Mouse (Mus musculus): ENCODE data around the gene Sgms2.
A peak's percentile ranks its signal among the peaks of the same experiment; 100 is the strongest.

The Sgms2 gene

DNA sequence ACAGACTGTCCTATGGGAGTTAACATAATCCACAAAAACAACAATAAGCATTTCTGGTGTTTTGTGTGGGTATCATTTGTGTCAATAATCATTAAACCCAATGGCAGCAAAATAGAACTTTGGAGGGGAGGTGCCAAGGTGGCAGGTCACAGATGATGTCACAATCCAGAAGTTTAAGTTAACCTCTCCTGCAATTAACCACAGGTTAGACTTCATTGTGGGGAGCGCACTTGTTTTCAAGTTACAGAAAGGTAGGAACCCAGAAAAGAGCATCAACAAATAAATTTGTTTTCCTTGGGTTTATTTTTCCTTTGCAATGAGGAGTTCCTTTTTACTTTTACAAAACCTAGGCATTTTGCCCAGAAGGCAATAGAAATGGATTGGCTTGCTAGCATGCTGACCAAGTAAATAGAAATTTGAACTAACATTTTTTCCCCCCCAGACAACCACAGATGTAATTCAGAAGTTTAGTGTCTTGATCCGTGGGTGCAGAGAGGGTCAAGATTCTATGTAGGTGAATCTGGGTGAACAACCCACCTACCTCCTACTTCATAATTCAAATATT lies at the start of gene Sgms2:
TSS of gene Sgms2 (minus strand) at position 51 of the 565 bp plus-strand sequence.
- DNase-seq: no peak

DNA sequence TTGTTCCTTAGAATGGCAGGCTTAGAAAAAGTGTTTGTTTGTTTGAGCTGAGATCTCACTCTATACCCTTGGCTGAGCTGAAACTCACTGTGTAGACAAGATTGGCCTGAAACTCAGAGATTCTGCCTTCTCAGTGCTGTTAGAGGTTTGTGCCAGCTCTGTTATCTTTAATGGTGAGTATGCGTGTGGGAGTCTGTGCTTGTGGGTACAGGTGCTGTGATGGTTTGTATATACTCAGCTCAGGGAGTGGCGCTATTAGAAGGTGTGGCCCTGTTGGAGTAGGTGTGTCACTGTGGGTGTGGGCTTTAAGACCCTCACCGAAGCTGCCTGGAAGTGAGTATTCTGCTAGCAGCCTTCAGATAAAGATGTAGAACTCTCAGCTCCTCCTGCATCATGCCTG lies 34.0 kb upstream of the Sgms2 start:
- no peak for DNase-seq

DNA sequence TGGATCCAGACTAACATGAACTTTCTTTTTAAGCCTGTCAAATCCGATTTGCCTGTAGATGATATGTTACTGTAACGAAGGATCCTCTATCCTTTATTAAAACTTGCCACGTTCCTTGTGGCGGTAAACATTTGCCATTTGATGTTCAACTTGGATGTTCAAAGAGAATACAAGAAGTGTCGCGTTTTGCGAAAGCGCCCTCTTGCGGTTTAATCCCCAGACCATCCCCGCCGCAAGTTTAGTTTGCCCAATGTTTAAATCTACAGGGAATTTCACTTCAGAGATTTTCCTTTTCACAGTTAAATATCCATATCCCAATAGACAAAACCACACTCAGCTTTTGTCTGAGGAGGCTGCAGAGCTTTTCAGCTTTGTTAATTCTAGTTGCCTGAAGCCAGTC lies 33.6 kb upstream of the Sgms2 start:
- DNase-seq: peak; percentile 58 to 65

DNA sequence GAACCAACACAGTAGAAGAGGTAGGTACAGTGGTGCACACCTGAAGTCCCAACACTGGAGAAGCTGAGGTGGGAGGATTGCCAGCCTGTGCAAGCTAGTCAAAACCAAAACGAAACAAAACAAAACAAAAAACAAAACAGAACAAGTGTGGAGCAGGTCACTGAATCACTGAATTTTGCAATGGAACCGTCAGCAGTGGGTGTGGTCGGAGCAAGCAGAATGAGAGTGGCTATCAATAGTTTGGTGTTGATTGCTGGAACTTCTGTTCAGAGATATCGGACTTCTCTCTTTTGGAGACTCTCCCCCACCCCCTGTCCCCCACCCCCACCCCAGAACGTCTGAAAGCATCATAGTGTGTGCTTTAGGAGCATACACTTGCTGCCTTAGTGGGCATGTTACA lies 33.0 kb upstream of the Sgms2 start:
- no peak for DNase-seq

DNA sequence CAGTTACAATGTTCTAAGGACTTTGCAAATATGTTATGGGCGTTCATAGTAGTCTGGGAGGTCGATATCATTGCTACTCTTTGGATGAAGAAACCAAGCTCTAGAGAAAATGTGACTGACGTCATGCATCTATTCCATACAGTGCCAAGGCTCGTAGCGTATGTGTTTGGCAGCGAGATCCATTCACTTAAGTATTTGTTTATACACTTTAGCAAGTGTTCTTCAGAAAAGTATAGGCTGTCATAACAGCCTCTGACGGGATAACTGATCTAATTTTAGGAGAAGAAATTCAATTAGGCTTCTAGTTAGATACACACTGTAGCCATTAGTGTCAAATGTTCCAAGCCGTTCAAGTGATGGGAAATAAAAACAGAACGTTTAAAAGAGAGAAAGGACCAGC lies 32.5 kb upstream of the Sgms2 start:
- DNase-seq: no peak

DNA sequence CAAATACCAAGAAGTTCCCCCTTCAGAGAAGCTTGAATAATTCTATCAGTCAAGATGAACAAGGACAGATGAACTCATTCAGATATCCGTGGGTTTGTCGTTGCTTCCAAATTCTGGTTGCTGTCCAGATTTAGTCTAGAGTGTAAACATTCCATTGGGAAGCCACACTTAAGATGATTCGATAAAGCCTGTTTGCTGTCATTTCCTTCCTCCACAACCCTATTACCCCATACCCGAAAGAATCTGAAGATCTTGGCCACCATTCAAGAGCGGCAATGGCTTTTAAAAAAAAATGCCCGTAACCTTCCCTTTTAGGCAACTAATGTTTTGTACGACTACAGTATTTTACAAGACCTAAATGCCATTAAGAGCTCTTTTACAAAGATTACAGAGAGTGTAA lies 31.0 kb upstream of the Sgms2 start:
- DNase-seq: no peak

DNA sequence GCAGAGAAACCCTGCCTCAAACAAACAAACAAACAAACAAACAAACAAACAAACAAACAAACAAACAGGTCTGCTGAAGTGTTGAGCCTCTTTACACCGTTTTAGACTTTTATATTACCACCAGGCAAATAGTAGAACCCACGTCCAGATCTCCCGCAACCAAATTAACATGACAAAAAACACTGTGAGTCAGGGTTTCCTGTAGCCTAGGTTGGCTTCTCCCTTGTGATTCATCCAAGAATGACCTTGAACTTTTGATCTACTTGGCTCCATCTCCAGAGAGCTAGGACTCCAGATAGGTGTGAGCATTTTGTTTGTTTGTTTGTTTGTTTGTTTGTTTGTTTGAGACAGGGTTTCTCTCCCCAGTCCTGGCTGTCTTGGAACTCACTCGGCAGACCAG lies 30.0 kb upstream of the Sgms2 start:
- no peak for DNase-seq

DNA sequence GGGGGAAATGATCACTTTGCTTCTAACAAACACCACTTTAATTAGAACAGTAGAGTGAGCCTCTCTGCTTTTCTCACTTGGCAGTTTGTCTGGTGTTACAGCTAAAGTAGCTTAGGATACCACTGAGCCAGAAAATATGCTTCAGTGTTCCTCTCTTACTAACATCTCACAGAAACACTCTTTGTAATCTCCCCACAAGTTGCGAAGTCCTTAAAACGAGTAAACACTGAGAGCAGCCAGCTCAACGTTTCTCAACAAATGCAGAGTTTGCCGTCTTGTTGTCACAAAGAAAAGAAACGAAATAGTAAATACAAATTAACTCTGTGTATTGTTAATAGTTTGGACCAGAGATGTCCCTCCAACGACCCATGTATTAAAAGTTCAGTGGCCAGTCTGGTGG lies 26.5 kb upstream of the Sgms2 start:
- DNase-seq: no peak

DNA sequence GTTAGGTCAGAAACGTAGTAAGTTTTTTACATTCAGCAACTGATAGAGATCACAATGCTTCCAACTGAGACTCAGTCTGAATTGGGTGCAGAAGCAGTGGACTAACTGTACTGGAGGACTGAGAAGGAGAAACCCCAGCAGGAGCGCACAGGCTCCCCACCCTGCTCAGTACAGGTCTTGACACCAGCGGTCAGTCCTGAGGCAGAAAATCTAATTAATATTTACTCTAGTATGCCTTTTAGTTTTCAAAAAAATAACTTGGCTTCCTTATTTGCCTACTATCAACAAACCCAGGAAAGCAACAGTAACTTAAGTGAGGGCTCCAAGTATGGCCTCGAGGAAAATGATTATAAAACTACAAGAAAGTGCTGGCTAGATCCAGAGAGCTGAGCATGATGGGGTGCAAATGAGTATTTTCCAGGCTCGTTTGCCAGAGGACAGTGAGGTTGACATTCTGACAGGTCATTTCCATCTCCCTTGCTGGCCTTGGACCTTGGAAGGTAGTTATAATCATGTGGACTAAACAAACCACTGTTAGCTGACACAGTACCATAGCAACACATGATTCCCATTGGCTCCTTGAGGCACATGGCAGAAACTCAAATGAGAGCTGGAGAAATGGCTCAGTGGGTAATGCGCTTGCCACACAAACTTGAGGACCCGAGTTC lies 25.3 kb upstream of the Sgms2 start:
- DNase-seq: no peak

DNA sequence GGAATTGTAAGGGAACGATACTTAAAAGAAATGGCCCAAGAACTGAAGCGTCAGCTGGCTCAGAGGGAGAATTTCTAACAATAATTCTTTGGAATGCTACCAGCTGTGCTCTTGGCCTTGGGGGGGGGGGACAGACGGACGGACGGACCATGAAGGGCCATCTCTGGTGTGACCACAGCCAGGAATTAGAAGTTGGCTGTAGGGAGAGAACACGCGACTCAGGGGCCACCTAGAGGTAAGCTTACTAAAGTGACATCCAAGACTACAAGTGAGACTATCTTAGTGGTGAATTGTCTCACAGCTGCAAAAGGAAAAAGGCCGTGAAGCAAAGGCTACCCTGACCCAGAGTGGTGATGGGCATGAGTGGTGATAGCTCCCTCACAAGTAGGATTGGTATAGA lies 20.4 kb upstream of the Sgms2 start:
- DNase-seq: no peak

DNA sequence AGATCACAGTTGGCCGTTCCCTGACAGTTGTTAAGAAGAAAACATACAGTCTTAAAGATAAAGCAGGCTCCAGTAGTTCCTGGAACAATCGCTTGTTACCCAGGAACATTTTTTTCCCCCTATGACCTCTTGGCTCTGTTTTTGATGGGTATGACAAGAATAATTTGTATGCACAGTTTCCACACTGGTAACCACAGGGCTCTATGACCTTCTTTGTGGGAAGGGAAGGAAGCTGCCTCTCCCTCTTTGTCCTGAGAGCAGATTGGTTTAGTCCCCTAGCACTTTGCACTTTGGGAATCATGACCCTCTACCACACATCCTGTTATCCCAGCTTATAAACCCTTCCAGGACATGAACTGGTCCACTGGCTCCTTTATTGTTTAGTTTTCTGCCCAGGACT lies 16.8 kb upstream of the Sgms2 start:
- no peak for DNase-seq

DNA sequence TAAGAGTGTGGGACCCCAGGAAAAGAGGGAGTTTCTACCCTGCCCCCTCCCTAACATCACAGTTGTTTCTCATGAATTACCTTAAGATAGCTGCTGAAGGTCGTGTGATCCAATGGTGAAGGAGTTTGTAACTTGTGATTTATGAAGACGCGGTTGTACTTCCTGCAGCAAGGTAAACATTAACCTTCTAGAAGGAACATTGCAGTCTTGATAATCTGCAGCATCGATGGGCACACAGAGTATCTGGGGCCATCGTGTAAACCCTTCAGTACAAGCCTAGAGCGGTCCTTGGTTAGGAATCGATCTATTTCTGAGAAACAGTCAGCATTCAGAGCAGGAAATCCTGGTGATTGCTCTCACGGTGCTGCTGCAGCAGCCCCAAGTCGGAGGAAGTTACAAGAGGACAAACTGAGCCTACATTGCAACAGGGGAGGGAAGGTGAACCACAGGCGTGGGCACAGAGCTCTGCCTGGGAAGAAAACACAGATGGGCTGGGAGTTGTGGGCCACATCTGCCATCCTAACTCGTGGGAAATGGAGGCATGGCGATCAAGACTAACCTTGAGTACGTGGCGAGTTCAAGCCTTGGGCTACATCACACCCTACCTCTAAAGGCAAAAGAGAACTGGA lies 13.5 kb upstream of the Sgms2 start:
- no peak for DNase-seq

DNA sequence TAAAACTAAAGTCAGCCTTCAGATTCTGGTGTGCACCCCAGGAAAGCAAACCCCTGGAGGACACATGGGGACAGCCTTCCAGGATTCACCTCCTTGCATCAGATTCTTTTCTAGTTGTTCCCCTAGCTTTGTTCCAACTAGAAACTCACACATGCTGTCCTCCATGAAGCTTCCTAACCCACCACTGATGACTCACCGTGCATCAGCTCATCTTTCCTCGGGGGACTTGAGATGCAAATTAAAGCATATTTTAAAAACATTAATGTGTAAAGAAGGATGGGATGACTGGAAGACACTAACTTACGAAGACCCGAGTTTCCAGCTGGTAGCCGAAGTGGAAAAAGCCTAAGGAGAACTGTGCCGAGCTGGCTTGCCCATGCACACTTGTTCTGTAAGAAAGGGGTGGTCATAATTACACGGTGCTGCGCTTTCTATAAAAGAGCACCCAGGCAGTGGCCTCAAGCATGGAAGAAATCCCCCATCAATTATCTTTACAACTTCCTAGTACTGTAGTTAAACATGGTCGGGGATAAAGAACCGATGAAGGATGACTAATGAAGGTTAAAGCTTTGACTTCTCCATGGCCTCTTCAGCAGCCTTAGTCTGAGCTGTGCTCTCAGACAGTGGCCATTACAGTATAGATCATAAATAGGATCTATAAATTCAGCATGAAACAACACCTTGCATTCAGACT lies 10.6 kb upstream of the Sgms2 start:
- DNase-seq: no peak

DNA sequence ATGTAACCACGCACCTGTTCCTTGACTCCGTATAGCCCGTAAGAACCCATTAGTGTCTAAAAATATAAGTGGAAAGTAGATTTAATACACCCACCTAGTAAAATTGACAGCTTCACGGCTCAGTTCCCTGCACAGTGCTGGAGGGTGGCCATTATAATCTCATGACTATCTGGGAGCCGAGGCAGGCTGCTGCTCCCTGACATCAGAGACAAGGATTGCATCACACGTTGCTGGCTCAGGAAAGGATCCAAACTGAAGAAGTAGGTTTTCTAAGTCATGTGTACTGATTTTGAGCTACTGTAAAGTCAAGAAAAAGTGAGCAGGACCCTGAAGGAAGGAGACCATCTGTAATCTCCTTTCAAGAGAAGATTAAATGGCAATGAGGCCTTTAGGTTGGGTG lies 8.4 kb upstream of the Sgms2 start:
- DNase-seq: no peak

DNA sequence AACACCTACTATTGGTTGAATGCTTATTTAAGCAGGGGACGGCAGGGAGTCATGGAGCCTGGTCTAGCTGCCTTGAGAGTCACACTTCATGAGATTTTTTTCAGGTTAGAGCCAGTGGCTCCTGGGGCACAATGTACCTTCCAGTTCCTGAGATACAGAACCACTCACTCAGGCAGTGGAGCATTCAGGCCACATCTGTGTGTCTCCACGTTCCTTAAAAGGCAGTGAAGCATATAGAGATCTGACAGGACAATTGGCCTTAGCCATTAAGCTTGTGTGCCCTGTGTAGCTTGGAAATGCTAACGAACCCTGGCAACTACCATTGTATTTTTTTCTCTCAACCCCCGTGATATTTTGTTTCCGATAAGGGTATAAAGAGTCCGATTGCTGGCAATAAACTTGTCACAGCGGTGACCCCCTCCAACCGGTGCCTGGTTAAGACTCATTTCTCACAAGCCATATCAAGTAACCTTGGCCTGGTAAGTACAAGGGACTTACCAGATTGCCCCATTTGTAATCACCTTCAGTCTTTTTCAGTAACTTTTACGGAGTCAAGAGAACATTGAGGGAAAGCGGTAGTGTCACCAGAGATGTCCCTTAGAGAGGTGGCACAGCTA lies 5.4 kb upstream of the Sgms2 start:
- DNase-seq: no peak

DNA sequence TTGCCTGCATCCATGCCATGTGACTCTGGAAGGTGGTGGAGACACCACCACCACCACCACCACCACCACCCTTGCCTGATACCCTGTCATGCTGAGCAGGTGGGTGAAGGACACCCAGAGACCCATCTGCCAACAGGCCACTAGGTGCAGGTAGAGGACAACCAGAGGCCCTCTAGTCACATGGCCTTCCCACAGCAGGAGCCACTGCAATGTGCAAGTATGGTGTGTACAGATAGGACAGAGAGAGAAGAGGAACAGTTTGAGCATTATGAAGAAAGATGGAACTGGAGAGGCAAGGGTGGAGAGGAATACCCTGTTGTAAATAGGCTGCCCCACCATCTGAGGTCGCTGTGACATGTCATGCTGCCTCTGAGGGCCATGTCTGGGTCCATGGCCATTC lies 3.9 kb upstream of the Sgms2 start:
- DNase-seq: no peak

DNA sequence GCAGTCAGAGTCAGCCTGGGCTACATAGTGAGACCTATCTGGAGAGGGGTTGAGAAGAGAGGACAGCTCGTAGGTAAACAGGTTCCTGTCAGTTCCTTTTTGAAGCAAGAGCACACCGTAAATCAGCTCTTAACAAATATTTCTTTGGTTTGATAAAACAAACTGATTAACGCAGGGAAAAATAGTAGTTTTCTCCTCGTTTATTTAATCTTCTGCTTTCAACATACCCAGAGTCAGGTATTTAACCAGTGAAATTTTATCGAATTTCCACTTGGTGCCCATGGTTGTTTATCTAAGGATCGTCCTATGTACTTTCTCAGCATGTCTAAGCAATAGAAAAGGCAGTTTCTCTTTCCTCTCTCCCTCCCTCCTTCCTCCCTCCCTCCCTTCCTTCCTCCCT lies 2.0 kb upstream of the Sgms2 start:
- no peak for DNase-seq

DNA sequence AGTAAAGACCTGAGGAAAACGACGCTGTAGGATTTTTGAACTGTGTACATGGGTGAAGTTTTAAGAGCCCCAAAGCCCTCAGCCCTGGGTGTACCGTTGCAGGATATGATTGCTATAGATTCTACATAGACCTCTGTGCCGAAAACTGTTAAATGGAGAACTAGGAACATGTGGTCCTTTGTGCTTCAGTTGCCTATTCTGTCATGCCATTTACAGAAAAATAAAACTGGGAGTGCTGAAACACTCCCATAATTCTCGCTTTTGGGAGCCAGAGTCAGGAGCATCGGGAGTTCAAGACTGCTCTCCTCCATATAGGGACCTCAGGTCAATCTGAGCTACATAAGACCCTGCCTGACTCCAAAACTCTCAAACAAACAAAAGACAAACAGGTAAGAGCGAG lies 769 bp upstream of the Sgms2 start:
- no peak for DNase-seq

DNA sequence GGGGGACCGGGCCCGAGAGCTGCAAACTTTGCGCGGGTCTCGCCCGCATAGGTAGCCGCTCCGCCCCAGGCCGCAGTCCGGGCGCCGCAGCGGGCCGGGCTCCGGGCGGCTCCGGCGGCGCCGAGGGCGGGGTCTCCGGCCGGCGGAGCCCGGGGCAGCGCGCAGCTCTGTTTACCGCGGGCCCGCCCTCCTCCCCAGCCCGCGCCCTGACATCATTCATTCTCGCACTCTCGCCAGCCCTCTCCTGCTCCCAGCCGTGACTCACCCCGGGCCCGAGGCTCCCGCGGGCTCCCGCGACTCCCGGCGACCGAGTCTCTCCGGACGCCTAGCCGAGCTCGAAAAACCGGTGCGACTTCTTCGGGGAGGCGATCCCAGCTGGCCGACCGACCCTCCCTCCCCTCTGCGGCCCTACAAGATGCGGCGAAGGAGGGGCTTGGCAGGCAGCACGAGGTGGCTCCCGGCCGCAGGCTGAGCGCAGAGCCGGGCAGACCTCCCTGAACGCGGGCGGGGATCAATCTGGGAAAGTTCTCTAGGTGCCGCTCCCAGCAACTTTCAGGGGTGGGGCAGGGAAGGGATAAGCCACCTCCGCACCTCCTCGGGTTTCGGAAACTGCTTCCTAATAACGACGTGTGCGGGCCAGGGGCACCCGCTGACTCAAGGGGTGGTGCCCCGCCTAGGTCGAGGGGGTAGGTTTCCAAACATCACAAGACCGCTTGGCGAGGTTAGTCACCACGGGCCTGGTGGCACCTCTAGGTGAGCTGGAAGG lies 885 bp downstream of the Sgms2 start:
- peak; percentile 55 to 65 for DNase-seq

DNA sequence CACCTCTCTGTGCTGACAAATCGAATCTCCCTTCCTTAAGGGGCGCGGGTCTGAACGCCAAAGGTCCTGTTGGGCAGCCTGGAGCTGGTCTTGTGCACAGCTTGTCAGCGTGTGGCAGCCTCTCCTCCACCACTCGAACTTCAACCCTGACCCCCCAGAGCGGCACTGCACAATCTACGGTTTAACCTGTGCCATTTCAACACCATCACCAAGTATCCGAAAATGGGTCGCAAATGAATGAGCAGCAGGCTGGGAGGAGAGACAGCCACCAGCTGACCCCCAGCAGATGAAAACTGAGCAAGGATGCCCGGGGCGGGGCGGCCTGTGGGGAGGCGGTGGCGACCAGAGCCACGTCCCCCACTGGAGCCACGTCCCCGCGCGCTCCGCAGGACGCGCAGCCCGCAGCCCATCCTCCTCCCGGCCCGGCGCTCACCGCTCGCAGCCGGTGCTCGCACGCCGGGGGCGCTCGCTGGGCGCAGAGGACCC lies 1.5 kb downstream of the Sgms2 start:
- DNase-seq: peak; percentile 33 to 58

DNA sequence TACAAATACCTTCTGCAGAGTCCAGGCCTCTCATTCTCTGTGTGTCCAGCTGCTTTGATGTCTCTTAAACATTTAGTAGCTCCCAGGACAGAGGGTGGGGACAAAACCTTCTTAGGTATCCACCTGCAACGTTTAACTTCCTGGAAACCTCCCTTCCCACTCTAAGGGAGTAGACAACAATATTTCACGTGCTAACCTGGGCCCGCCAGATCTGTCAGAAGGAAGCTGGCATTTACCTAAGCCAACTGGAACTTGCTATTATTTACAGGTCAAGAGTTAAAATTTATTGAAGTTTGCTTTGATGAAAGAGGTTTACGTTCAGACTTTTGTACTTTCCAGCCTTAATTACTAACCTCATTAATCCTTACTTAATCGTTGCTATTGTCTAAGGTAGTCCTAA lies 2.2 kb downstream of the Sgms2 start:
- no peak for DNase-seq

DNA sequence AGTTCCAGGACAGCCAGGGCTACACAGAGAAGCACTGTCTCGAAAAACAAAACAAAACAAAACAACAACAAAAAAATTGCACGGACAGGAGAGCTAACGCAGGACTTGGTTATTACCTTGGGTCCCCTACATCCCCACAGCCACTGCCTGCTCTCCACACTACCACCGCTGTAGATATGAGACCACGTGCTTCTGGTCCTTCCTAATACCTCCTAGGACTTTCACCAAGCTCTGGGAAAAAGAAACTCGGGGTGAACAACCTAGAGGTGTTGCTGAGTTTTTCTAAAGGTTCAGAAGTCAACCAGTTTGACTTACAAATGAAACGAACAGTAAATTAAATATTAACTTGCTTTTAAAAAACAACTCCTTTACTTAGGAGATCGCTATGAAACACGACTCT lies 2.8 kb downstream of the Sgms2 start:
- DNase-seq: no peak

DNA sequence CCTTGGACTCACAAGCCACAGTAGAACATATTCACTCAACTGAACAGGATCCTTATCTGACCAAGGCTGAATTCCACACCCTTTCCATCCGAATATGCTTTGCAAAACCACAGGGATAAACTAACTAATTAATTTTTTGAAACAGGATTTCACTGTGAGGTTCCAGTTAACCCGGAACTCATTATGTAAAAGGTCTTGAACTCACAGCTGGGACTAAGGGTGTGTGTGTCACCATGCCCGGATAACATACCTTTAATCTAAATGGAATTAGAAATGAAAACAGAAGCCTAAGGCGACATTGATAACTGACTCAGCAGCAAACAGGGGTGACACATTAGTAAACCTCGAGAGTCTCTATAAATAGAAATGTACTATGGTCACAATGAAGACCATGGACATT lies 5.8 kb downstream of the Sgms2 start:
- DNase-seq: no peak

Measured in cerebellum, postnatal 14 days (tissue).